ENCODE assay signal across 9 mouse cellular contexts in the genomic region with DNA sequence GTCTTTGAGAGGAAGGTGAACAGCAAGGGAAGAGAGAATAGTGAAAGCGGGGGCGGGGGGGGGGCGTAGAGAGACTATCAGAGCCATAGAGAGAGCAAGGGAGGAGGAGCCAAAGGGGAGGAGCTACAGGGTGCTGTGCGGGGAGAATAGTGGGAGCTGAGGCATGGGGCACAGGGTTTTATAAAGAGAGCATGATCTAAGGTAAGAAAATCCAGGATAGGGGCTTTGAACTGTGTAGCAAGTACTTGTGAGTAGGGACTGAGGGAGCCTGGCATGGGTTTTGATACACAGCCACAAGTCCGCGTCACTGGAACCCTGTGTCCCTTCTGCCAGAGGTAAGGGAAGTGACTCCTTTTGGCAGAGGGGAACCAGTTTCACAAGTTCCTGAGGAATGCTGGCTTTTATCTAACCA. TPM values are rescaled to one million over a fixed set of nuclear protein-coding genes. Genes with fewer than 3 reads are reported as not detected.
DNase-seq lines count a peak whose midpoint lies in the region; ATAC-seq and TF ChIP-seq lines count a peak whose summit lies in the region.
"Had no signal": no experiment of that assay in that cellular context is flagged by ENCODE, and none has a peak within 500 bp of the region (broad histone marks: within the 10 kb centered on the region; RNA-seq: fewer than 3 reads in every experiment).

No protein-coding gene starts in this region.

- H3K27me3 ChIP-seq in heart, embryonic 13.5 days (replicated peaks): no peaks in the 10 kb centered on the region
- H3K27me3 ChIP-seq in kidney, embryonic 16.5 days (ENCODE audit: insufficient read depth, low read length): no peaks in the 10 kb centered on the region
- no peaks in the 10 kb centered on the region for H3K27me3 ChIP-seq in stomach, postnatal 0 days (ENCODE audit: control insufficient read depth, insufficient read depth, low read length)

- no peak for TF ChIP-seq POLR2A in bone marrow macrophage, adult 2 months (IDR thresholded peaks at IDR 0.05; ENCODE audit: borderline replicate concordance, low read depth, low read length)

- no peak for TF ChIP-seq CTCF in bone marrow macrophage, adult 2 months (IDR thresholded peaks at IDR 0.05; ENCODE audit: low read depth, low read length)
- TF ChIP-seq CTCF in stomach, postnatal 0 days (IDR thresholded peaks at IDR 0.05; ENCODE audit: low read depth): no peak

- peaks cover 76% of the 10 kb centered on the region for H3K4me1 ChIP-seq in bone marrow macrophage, adult 2 months (ENCODE audit: control insufficient read depth, insufficient read depth, low read length)
- H3K4me1 ChIP-seq in heart, embryonic 13.5 days: peaks cover 31% of the 10 kb centered on the region
- peaks cover 41% of the 10 kb centered on the region for H3K4me1 ChIP-seq in kidney, embryonic 16.5 days (ENCODE audit: insufficient read depth, low read length)
- H3K4me1 ChIP-seq in stomach, postnatal 0 days (replicated peaks; ENCODE audit: control insufficient read depth, insufficient read depth): peaks cover 2% of the 10 kb centered on the region; the same call in 1 of the 2 replicates

- no peaks in the 10 kb centered on the region for H3K9me3 ChIP-seq in heart, embryonic 13.5 days
- H3K9me3 ChIP-seq in kidney, embryonic 16.5 days (ENCODE audit: low read length): no peaks in the 10 kb centered on the region
- no peaks in the 10 kb centered on the region for H3K9me3 ChIP-seq in stomach, postnatal 0 days (ENCODE audit: control insufficient read depth, low read length)

- peak overlapping the region; percentile 69 for H3K4me2 ChIP-seq in heart, embryonic 13.5 days
- H3K4me2 ChIP-seq in kidney, embryonic 16.5 days (replicated peaks; ENCODE audit: low read depth, low read length): peak overlapping the region; percentile 37
- peak overlapping the region; percentile 42 for H3K4me2 ChIP-seq in stomach, postnatal 0 days (replicated peaks; ENCODE audit: low read depth)

- DNase-seq in kidney, adult 18-20 months: peak; percentile 44
- no peak for DNase-seq in kidney, adult 11 months
- DNase-seq in lung, postnatal 14 days: peak; percentile 72
- DNase-seq in stomach, postnatal 0 days (ENCODE audit: low spot score): peak; percentile 67
- DNase-seq in right cerebral cortex, postnatal 4 days: no peak

- H3K4me3 ChIP-seq in bone marrow macrophage, adult 2 months (ENCODE audit: insufficient read depth, low read length): peak overlapping the region; percentile 53
- peak overlapping the region; percentile 41 for H3K4me3 ChIP-seq in heart, embryonic 13.5 days
- no peak overlapping the region; the same call in 1 of the 2 replicates for H3K4me3 ChIP-seq in kidney, embryonic 16.5 days (ENCODE audit: low read length)
- peak overlapping the region; percentile 8; the same call in 1 of the 2 replicates for H3K4me3 ChIP-seq in stomach, postnatal 0 days (ENCODE audit: low read depth, low read length)
- H3K4me3 ChIP-seq: myocyte had no signal

- ATAC-seq in heart, embryonic 13.5 days (ENCODE audit: extremely low read depth, insufficient number of reproducible peaks, low FRiP score, low TSS enrichment): peak; percentile 28; the same call in 1 of the 2 replicates
- ATAC-seq in kidney, embryonic 16.5 days (ENCODE audit: low FRiP score, low TSS enrichment): peak; percentile 25; the same call in 1 of the 2 replicates
- ATAC-seq in stomach, postnatal 0 days (ENCODE audit: low FRiP score, low TSS enrichment): peak; percentile 32

- H3K27ac ChIP-seq in bone marrow macrophage, adult 2 months (ENCODE audit: insufficient read depth, low read depth, low read length): peak overlapping the region; percentile 86
- H3K27ac ChIP-seq in heart, embryonic 13.5 days (replicated peaks): peak overlapping the region; percentile 24; the same call in 1 of the 2 replicates
- H3K27ac ChIP-seq in kidney, embryonic 16.5 days (ENCODE audit: low read length): peak overlapping the region; percentile 52; the same call in 1 of the 2 replicates
- peak overlapping the region; percentile 73 for H3K27ac ChIP-seq in stomach, postnatal 0 days (replicated peaks)

- no peak for TF ChIP-seq EP300 in stomach, postnatal 0 days (optimal IDR thresholded peaks at IDR 0.05)

- 4% methylated on average over 5 of the region's 6 CpGs for WGBS in heart, embryonic 13.5 days
- 13% methylated on average over 5 of the region's 6 CpGs for WGBS in kidney, embryonic 16.5 days
- WGBS in stomach, postnatal 0 days: 22% methylated on average over 4 of the region's 6 CpGs

- H3K36me3 ChIP-seq in heart, embryonic 13.5 days: no peaks in the 10 kb centered on the region
- H3K36me3 ChIP-seq in kidney, embryonic 16.5 days (ENCODE audit: insufficient read depth, low read length): no peaks in the 10 kb centered on the region
- H3K36me3 ChIP-seq in stomach, postnatal 0 days (ENCODE audit: control insufficient read depth, insufficient read depth, low read length): no peaks in the 10 kb centered on the region

- peak overlapping the region; percentile 71 for H3K9ac ChIP-seq in heart, embryonic 13.5 days
- H3K9ac ChIP-seq in kidney, embryonic 16.5 days (replicated peaks; ENCODE audit: low read length): no peak overlapping the region
- H3K9ac ChIP-seq in stomach, postnatal 0 days (ENCODE audit: low read length): 0 out of 2 replicates have a peak overlapping the region, but pooled peaks have one; percentile 18

RNA-seq across cellular contexts. Expression of gene Agps, which starts 54.9 kb away (rescaled TPM):
- 31.7 and 36.1 TPM in 2 replicates for polyA plus RNA-seq in bone marrow macrophage, adult 2 months (2012; ENCODE audit: insufficient read depth, insufficient read length, missing spikeins)
- polyA plus RNA-seq in heart, embryonic 13.5 days (2015; fragmentation: Nextera tagmentation; extraction: Ambion mirVana): 22.1 and 24.3 TPM in 2 replicates
- polyA plus RNA-seq in kidney, embryonic 16.5 days (2015; fragmentation: Nextera tagmentation; extraction: Ambion mirVana): 39.2 and 40.0 TPM in 2 replicates
- polyA plus RNA-seq in stomach, postnatal 0 days (2015; fragmentation: Nextera tagmentation; extraction: Ambion mirVana): 11.8 and 12.4 TPM in 2 replicates

Comparison
In these comparisons a context has a peak if more than half of its experiments do, and no peak if none do; other contexts are left out.
1. DNase-seq: peak in kidney, adult 18-20 months (single experiment), lung, postnatal 14 days (single experiment) and stomach, postnatal 0 days (single experiment); none in kidney, adult 11 months (single experiment) and right cerebral cortex, postnatal 4 days (single experiment).
2. H3K27ac ChIP-seq: peak in every context shown above with its lines; median percentile 86 in bone marrow macrophage, adult 2 months; 73 in stomach, postnatal 0 days; 52 in kidney, embryonic 16.5 days; 24 in heart, embryonic 13.5 days.
3. Peak in every context shown above with its lines, with median percentiles within 50 percentile points of each other: ATAC-seq and H3K4me2 ChIP-seq.